Mouse (Mus musculus) megakaryocyte, embryonic 14.5 days (primary cell): ENCODE data around the gene Itpr1.

Source experiments
- FLI1 ChIP-seq: IDR thresholded peaks from 2 replicates; pipeline ENCODE4 v1.6.1; 2012; ENCODE audit warnings: low read length, inconsistent platforms, mixed read lengths
- GATA1 ChIP-seq: IDR thresholded peaks from 3 replicates; pipeline ENCODE4 v1.6.1; 2012; ENCODE audit warnings: mixed read lengths, low read length, inconsistent platforms, borderline replicate concordance

DNA sequence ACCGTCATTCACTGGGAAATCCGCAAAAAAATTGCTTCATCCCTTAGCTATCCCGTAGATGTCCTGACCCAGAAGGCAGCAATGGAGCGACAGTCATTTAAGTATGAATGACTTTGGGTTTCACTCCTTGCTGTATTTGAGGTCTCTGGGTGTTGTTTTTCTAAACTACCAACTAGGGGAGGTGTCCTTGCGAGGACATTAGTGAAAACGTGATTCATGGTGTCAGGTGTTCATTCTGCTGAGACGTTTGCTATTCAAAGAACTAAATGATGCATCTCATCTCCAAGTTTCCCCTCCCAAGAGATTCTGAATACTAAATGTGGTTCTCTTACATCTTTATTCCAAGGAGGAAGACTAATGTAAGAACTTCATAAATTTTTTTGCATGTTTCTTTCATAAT lies 332.0 kb downstream of the Itpr1 start:
- TF ChIP-seq GATA1, result no peak
- TF ChIP-seq FLI1, result no peak
